Mouse (Mus musculus): Measurements from ENCODE around the gene Efna4. TPM values are rescaled to one million over a fixed set of nuclear protein-coding genes. Genes with fewer than 3 reads are reported as not detected.

Efna4 gene
- polyA plus RNA-seq, 1 experiment from 2014 or later: 9.3 TPM

DNA sequence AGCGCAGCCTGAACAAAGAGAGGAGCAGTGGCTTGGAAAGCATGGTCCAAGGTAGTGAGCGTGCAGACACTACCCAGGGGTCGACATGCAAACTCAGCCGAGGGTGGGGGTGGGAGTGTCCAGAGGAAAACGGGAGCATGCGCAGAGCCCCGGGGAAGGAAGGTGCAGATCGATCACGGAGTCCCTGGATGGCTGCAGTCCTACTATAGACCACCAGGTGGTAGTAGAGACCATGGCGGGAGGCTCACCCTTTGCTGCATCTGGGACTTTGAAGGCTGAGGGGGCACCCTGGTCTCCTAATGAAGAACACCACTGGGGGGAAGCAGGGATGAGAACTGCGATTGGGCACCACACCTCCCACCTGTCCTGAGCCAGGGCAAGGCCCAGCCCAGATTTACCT lies 2.6 kb upstream of the Efna4 start:
- Histone ChIP-seq H3K27me3 (ENCODE audit: control insufficient read depth, insufficient read depth, low read length) (peaks cover 2% of the 10 kb centered on the region; the same call in 1 of the 2 replicates), H3K4me2 (peak overlapping the region; percentile 63), H3K9me3 (replicated peaks; ENCODE audit: control insufficient read depth, low read length) (no peaks in the 10 kb centered on the region), H3K27ac (ENCODE audit: low read depth, low read length) (no peak overlapping the region), H3K9ac (ENCODE audit: low read depth, low read length) (0 out of 2 replicates have a peak overlapping the region, but pooled peaks have one; percentile 16), H3K4me3 (ENCODE audit: low read depth, low read length) (peak overlapping the region; percentile 19; the same call in 1 of the 2 replicates), H3K4me1 (ENCODE audit: control insufficient read depth, insufficient read depth, low read length) (peaks cover 26% of the 10 kb centered on the region), H3K36me3 (ENCODE audit: control insufficient read depth, insufficient read depth, low read length) (peaks cover 5% of the 10 kb centered on the region; the same call in 1 of the 2 replicates)
- no peak for ATAC-seq (replicated peaks; ENCODE audit: insufficient number of reproducible peaks, low FRiP score, low TSS enrichment)
- WGBS (ENCODE audit: insufficient replicate concordance): 7% methylated on average over 11 of the region's 11 CpGs

DNA sequence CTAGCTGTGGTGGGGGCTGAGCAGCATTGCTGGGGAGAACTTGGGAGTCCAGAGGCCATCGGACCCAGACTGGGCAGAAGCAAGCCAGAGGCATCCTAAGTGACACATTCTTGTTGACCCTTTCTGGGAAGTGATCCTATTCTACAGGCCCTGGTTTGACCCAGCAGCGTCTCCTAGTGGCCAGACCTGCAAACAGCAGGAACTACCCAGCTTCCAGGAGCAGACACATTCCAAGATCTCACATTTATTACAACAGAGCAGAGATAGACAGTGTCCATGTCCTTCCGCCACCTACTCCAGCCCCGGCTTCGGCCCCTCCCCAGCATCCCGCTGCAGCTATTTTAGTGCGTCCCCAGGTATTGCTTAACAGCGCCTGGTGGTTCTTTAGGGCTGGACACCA lies 1.6 kb upstream of the Efna4 start:
- H3K36me3 ChIP-seq (ENCODE audit: control insufficient read depth, insufficient read depth, low read length): peaks cover 5% of the 10 kb centered on the region; the same call in 1 of the 2 replicates
- no peak overlapping the region for H3K27ac ChIP-seq (ENCODE audit: low read depth, low read length)
- peaks cover 2% of the 10 kb centered on the region; the same call in 1 of the 2 replicates for H3K27me3 ChIP-seq (ENCODE audit: control insufficient read depth, insufficient read depth, low read length)
- WGBS (ENCODE audit: insufficient replicate concordance): 23% methylated on average over 8 of the region's 8 CpGs
- H3K9me3 ChIP-seq (replicated peaks; ENCODE audit: control insufficient read depth, low read length): no peaks in the 10 kb centered on the region
- no peak overlapping the region for H3K9ac ChIP-seq (ENCODE audit: low read depth, low read length)
- no peak overlapping the region for H3K4me3 ChIP-seq (ENCODE audit: low read depth, low read length)
- H3K4me2 ChIP-seq: no peak overlapping the region
- H3K4me1 ChIP-seq (ENCODE audit: control insufficient read depth, insufficient read depth, low read length): peaks cover 26% of the 10 kb centered on the region
- no peak for ATAC-seq (replicated peaks; ENCODE audit: insufficient number of reproducible peaks, low FRiP score, low TSS enrichment)

DNA sequence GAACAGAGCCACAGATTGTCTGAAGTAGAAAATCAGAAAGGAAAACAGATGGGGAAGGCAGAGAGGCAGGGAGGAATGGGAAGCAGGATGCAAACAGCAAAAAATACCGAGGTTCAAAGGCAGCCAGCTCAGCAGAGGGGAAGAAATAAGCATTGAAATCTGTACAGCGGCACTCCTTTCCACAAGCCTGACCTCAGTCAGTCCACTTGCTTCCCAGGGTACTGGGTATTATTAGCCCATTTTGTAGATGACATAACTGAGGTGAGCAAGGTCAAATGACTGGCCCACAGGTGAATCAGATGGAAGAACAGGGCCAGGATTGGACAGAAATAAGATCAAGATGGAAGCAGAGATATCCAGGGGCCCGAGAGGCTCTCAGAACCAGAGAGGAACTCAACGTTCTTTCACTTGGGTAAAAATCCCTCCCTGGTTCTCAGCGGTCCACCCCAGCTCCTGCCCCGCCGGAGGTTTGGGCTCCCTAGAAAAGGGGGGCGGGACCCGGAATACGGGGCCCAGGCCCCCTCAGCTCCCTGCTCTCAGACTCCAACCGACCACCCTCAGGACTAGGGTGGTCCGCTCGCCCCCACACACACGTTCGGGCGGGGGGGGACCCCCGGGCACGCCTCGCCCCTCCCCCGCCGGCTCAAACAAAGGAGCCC lies 637 bp downstream of the Efna4 start:
- ATAC-seq (replicated peaks; ENCODE audit: insufficient number of reproducible peaks, low FRiP score, low TSS enrichment): no peak
- peak overlapping the region; percentile 84 for H3K4me3 ChIP-seq (ENCODE audit: low read depth, low read length)
- under 1% methylated on average over 16 of the region's 21 CpGs for WGBS (ENCODE audit: insufficient replicate concordance)
- H3K4me1 ChIP-seq (ENCODE audit: control insufficient read depth, insufficient read depth, low read length): peaks cover 26% of the 10 kb centered on the region
- peaks cover 2% of the 10 kb centered on the region; the same call in 1 of the 2 replicates for H3K27me3 ChIP-seq (ENCODE audit: control insufficient read depth, insufficient read depth, low read length)
- H3K27ac ChIP-seq (ENCODE audit: low read depth, low read length): peak overlapping the region; percentile 73
- peak overlapping the region; percentile 85 for H3K4me2 ChIP-seq
- no peaks in the 10 kb centered on the region for H3K9me3 ChIP-seq (replicated peaks; ENCODE audit: control insufficient read depth, low read length)
- H3K9ac ChIP-seq (ENCODE audit: low read depth, low read length): peak overlapping the region; percentile 88
- peaks cover 9% of the 10 kb centered on the region; the same call in 1 of the 2 replicates for H3K36me3 ChIP-seq (ENCODE audit: control insufficient read depth, insufficient read depth, low read length)

- Histone ChIP-seq H3K9me3 (replicated peaks; ENCODE audit: control insufficient read depth, low read length) (no peaks in the 10 kb centered on the region), H3K4me2 (peak overlapping the region; percentile 85), H3K36me3 (ENCODE audit: control insufficient read depth, insufficient read depth, low read length) (peaks cover 9% of the 10 kb centered on the region; the same call in 1 of the 2 replicates), H3K27me3 (ENCODE audit: control insufficient read depth, insufficient read depth, low read length) (peaks cover 2% of the 10 kb centered on the region; the same call in 1 of the 2 replicates), H3K4me3 (ENCODE audit: low read depth, low read length) (peak overlapping the region; percentile 84), H3K27ac (ENCODE audit: low read depth, low read length) (0 out of 2 replicates have a peak overlapping the region, but pooled peaks have one; percentile 73), H3K4me1 (ENCODE audit: control insufficient read depth, insufficient read depth, low read length) (peaks cover 26% of the 10 kb centered on the region), H3K9ac (ENCODE audit: low read depth, low read length) (peak overlapping the region; percentile 43; the same call in 1 of the 2 replicates)
- WGBS (ENCODE audit: insufficient replicate concordance): 14% methylated on average over 6 of the region's 6 CpGs
- ATAC-seq (replicated peaks; ENCODE audit: insufficient number of reproducible peaks, low FRiP score, low TSS enrichment): no peak
These were observed 1.3 kb downstream of the Efna4 start for GRCm38 (mm10) chr3:89336529-89336928.

GRCm38 (mm10) chr3:89333053-89333452 lies 4.8 kb downstream of the Efna4 start:
- 73% methylated on average over 11 of the region's 11 CpGs for WGBS (ENCODE audit: insufficient replicate concordance)
- H3K4me1 ChIP-seq (ENCODE audit: control insufficient read depth, insufficient read depth, low read length): peaks cover 27% of the 10 kb centered on the region

DNA sequence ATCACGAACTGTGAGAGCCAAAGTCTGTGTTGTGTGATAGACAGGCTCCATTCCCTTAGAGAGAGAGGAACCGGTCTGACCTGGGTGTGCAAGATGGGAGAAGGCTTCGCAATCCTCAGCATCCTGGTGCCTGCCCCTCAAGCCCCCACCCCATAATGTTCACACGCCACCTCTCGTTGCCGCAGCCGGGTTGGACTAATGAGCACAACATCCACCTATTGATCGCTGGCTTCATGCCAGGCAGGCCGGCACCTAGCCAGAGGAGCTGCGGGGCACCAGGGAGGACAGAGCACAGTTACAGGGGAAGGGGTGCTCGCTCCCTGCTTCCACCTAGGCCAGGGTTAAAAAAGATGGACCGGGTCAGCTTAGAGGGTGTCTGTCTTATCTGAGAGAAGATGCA lies 5.4 kb downstream of the Efna4 start:
- no peak overlapping the region for H3K4me2 ChIP-seq

More at GRCm38 (mm10) chr3:89333053-89333452, 4.8 kb downstream of the Efna4 start:
- no peak overlapping the region for H3K9ac ChIP-seq (ENCODE audit: low read depth, low read length)
- H3K27ac ChIP-seq (ENCODE audit: low read depth, low read length): no peak overlapping the region
- H3K27me3 ChIP-seq (ENCODE audit: control insufficient read depth, insufficient read depth, low read length): no peaks in the 10 kb centered on the region
- no peak overlapping the region for H3K4me2 ChIP-seq
- ATAC-seq (replicated peaks; ENCODE audit: insufficient number of reproducible peaks, low FRiP score, low TSS enrichment): no peak
- no peaks in the 10 kb centered on the region for H3K9me3 ChIP-seq (replicated peaks; ENCODE audit: control insufficient read depth, low read length)
- H3K4me3 ChIP-seq (ENCODE audit: low read depth, low read length): no peak overlapping the region
- peaks cover 9% of the 10 kb centered on the region; the same call in 1 of the 2 replicates for H3K36me3 ChIP-seq (ENCODE audit: control insufficient read depth, insufficient read depth, low read length)

DNA sequence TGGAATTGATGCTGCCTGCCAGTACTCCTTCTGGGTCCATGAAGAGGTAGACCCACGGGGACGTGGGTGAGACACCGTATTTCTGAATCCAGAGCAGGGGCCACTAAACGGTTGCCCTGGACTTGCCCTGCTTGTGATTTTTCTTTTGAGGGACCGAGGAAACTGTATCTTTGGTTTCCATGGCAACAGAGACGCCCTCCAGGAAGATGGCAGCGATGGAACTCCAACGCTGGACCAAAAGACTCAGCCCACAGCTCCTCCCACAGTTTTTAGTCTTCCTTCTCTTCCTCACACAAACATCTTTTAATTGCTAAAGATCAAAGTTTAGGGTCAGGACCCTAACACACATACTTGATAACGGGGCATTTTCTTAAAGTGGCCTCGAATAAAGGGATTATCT lies 5.8 kb downstream of the Efna4 start:
- Histone ChIP-seq H3K4me1 (ENCODE audit: control insufficient read depth, insufficient read depth, low read length) (peaks cover 24% of the 10 kb centered on the region), H3K36me3 (ENCODE audit: control insufficient read depth, insufficient read depth, low read length) (peaks cover 9% of the 10 kb centered on the region; the same call in 1 of the 2 replicates), H3K9ac (ENCODE audit: low read depth, low read length) (no peak overlapping the region), H3K9me3 (replicated peaks; ENCODE audit: control insufficient read depth, low read length) (no peaks in the 10 kb centered on the region), H3K4me3 (ENCODE audit: low read depth, low read length) (no peak overlapping the region), H3K4me2 (no peak overlapping the region), H3K27ac (ENCODE audit: low read depth, low read length) (no peak overlapping the region), H3K27me3 (ENCODE audit: control insufficient read depth, insufficient read depth, low read length) (peaks cover 2% of the 10 kb centered on the region; the same call in 1 of the 2 replicates)
- WGBS (ENCODE audit: insufficient replicate concordance): 56% methylated on average over 10 of the region's 10 CpGs
- ATAC-seq (replicated peaks; ENCODE audit: insufficient number of reproducible peaks, low FRiP score, low TSS enrichment): no peak

More for the DNA sequence above, 5.4 kb downstream of the Efna4 start:
- no peak overlapping the region for H3K9ac ChIP-seq (ENCODE audit: low read depth, low read length)
- H3K9me3 ChIP-seq (replicated peaks; ENCODE audit: control insufficient read depth, low read length): no peaks in the 10 kb centered on the region
- no peak overlapping the region for H3K27ac ChIP-seq (ENCODE audit: low read depth, low read length)
- H3K27me3 ChIP-seq (ENCODE audit: control insufficient read depth, insufficient read depth, low read length): peaks cover 2% of the 10 kb centered on the region; the same call in 1 of the 2 replicates
- ATAC-seq (replicated peaks; ENCODE audit: insufficient number of reproducible peaks, low FRiP score, low TSS enrichment): no peak
- H3K36me3 ChIP-seq (ENCODE audit: control insufficient read depth, insufficient read depth, low read length): peaks cover 9% of the 10 kb centered on the region; the same call in 1 of the 2 replicates
- 53% methylated on average over 12 of the region's 12 CpGs for WGBS (ENCODE audit: insufficient replicate concordance)
- no peak overlapping the region for H3K4me3 ChIP-seq (ENCODE audit: low read depth, low read length)
- H3K4me1 ChIP-seq (ENCODE audit: control insufficient read depth, insufficient read depth, low read length): peaks cover 27% of the 10 kb centered on the region

DNA sequence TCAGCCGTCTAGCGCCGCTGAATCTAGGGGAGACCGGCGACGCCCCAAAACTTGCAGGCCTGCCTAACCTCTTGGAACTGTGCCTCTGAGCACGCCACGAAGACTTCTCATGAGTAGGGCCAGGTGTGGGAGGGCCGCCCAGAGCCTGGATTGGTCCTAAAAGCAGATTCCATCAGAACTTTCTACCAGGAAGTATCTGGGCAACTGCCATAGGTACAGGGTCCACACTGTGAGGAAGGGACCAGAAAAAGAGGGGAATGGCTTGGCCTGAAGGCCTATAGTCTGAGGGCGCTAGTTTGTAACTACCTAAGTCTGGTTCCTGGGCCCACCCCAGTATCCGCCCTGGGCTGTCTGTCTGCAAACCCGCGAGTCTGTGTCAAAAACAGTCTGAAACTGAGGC lies 6.3 kb downstream of the Efna4 start:
- Histone ChIP-seq H3K9ac (ENCODE audit: low read depth, low read length) (no peak overlapping the region), H3K4me3 (ENCODE audit: low read depth, low read length) (no peak overlapping the region), H3K36me3 (ENCODE audit: control insufficient read depth, insufficient read depth, low read length) (peaks cover 9% of the 10 kb centered on the region; the same call in 1 of the 2 replicates), H3K27ac (ENCODE audit: low read depth, low read length) (no peak overlapping the region), H3K9me3 (replicated peaks; ENCODE audit: control insufficient read depth, low read length) (no peaks in the 10 kb centered on the region), H3K4me2 (peak overlapping the region; percentile 9; the same call in 1 of the 2 replicates), H3K27me3 (ENCODE audit: control insufficient read depth, insufficient read depth, low read length) (peaks cover 2% of the 10 kb centered on the region; the same call in 1 of the 2 replicates), H3K4me1 (ENCODE audit: control insufficient read depth, insufficient read depth, low read length) (peaks cover 19% of the 10 kb centered on the region)
- WGBS (ENCODE audit: insufficient replicate concordance): 69% methylated on average over 13 of the region's 13 CpGs
- ATAC-seq (replicated peaks; ENCODE audit: insufficient number of reproducible peaks, low FRiP score, low TSS enrichment): no peak
